Mouse (Mus musculus) liver, adult 2 months (tissue): ENCODE data around the gene Gm4756. TPM values are rescaled to one million over a fixed set of nuclear protein-coding genes. Genes with fewer than 3 reads are reported as not detected.

Experiments
- DNase-seq: peaks from one replicate; pipeline ENCODE4 v3.0.0-alpha.2; 2011; ENCODE audit warnings: low read depth, low spot score; ENCODE audit errors: extremely low read depth
- H3K27ac ChIP-seq: fragments of 200-500 bp; replicated peaks from 2 replicates; pipeline ENCODE4 v1.5.1; 2012; ENCODE audit warnings: low read depth, mild to moderate bottlenecking, control low read depth, inconsistent platforms, low read length; ENCODE audit not compliant: insufficient read depth
- H3K27me3 ChIP-seq: fragments of 200-500 bp; 2 replicates; pipeline ENCODE4 v1.6.1; 2012; ENCODE audit warnings: mild to moderate bottlenecking, moderate library complexity, low read length, inconsistent platforms; ENCODE audit not compliant: control insufficient read depth, insufficient read depth
- H3K36me3 ChIP-seq: fragments of 200-500 bp; 2 replicates; pipeline ENCODE4 v1.6.1; 2012; ENCODE audit warnings: low read length, inconsistent platforms; ENCODE audit not compliant: control insufficient read depth, insufficient read depth
- H3K4me1 ChIP-seq: fragments of 200-500 bp; 2 replicates; pipeline ENCODE4 v1.6.1; 2011; ENCODE audit warnings: low read length; ENCODE audit not compliant: control insufficient read depth, insufficient read depth
- H3K4me3 ChIP-seq: fragments of 200-500 bp; 2 replicates; pipeline ENCODE4 v1.5.1; 2011; ENCODE audit warnings: low read depth, mild to moderate bottlenecking, control low read depth, low read length, moderate library complexity; ENCODE audit not compliant: insufficient read depth
- H3K79me2 ChIP-seq: fragments of 200-500 bp; 2 replicates; pipeline ENCODE4 v1.6.1; 2012; ENCODE audit warnings: inconsistent platforms, mild to moderate bottlenecking, low read length, moderate library complexity; ENCODE audit not compliant: control insufficient read depth, insufficient read depth
- H3K9ac ChIP-seq: fragments of 200-500 bp; 2 replicates; pipeline ENCODE4 v1.6.1; 2012; ENCODE audit warnings: low read depth, mild to moderate bottlenecking, control low read depth, inconsistent platforms, low read length
- CTCF ChIP-seq: fragments of 200-500 bp; IDR thresholded peaks from 2 replicates; pipeline ENCODE4 v1.5.1; 2011; ENCODE audit warnings: low read depth, low read length, control low read depth
- POLR2A ChIP-seq: fragments of 200-500 bp; IDR thresholded peaks from 2 replicates; pipeline ENCODE4 v1.6.1; 2011; ENCODE audit warnings: low read length, control low read depth; ENCODE audit not compliant: insufficient read depth; ENCODE audit errors: extremely low read depth
- WGBS: fragments of 180-500 bp; shearing (Covaris S2); methylation state at CpG from one replicate; pipeline ENCODE4 v1.1.7; 2018; 5-methylcytosine and 5-hydroxymethylcytosine counted together
- polyA plus RNA-seq: library from polyadenylated mRNA; depleted of rRNA; stranded (reverse); fragments of >200 nt; gene quantifications from 2 replicates; pipeline ENCODE4 v1.2.3, GENCODE M21; 2012
- total RNA-seq: library from RNA; depleted of rRNA; stranded (reverse); fragments of >200 nt; gene quantifications from 2 replicates; pipeline ENCODE4 v1.2.3, GENCODE M21; 2014

Gene Gm4756
- total and polyA plus RNA-seq, 2 experiments = 103 to 117 TPM

DNA sequence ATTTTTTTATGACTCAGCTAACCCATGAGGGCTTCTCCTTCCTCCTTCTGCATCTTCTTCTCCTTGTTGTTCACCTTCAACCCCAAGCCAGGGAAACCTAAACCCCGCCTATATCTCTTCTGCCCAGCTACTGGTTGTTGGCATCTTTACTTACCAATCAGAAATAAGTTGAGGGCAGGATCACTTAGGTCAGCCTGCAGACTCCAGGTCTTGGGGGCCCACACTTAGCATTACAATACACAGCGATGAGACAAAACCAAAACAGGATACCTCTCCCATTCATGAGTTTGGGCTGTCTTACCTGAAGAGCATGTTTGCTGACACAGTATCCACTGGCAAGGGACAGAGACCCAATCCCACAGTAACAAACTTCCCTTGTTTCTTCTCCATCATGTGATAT lies 55.5 kb downstream of the Gm4756 start:
- Histone ChIP-seq H3K36me3 (no peaks in the 10 kb centered on the region), H3K27ac (no peak overlapping the region), H3K79me2 (no peaks in the 10 kb centered on the region), H3K9ac (no peak overlapping the region), H3K27me3 (no peaks in the 10 kb centered on the region), H3K4me3 (no peak overlapping the region), H3K4me1 (no peaks in the 10 kb centered on the region)
- DNase-seq = no peak
- WGBS = 80% methylated on average over 2 of the region's 2 CpGs
- TF ChIP-seq POLR2A (no peak), CTCF (no peak)

DNA sequence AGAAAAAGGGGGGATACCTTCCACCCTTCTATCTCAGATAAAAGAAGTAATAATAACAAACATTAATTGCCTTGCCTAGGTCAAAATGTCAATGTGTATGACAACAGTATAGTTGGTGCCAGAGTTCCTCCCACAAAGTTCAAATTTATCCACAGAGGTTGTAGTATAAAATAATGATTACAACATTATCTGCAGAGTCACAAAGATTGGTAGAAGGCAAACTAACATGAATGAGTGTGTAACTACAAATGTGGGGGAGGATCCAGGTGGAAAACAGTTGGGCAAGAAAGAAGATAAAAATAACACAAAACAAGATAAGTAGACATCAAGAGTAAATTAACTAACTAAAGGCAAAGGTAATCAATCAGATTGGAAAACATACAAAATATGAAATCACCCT lies 56.5 kb downstream of the Gm4756 start:
- H3K4me1 ChIP-seq = no peaks in the 10 kb centered on the region
- peak; percentile 92 for DNase-seq
- TF ChIP-seq CTCF (no peak), POLR2A (no peak)
- no peaks in the 10 kb centered on the region for H3K79me2 ChIP-seq
- no peaks in the 10 kb centered on the region for H3K36me3 ChIP-seq
- no peak overlapping the region for H3K9ac ChIP-seq
- no peaks in the 10 kb centered on the region for H3K27me3 ChIP-seq
- no peak overlapping the region for H3K27ac ChIP-seq
- no peak overlapping the region for H3K4me3 ChIP-seq

DNA sequence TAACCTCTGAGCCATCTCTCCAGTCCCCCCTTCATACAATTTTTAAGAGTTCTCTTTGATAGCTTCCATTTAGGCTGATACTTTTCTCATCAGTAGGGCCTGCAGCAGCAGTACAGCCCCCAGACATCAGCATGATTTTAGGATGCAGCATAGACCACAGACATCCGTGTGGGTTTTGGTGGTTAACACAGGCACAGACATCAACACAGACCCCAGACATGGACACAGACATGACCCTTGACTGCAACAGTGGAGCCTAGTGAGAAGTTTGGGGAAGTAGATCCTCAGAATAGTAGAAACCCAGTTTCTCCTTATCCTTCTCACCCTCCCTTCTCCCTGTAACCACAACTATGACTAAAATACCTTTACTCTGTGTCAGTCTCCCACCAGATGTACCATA lies 64.1 kb downstream of the Gm4756 start:
- no peaks in the 10 kb centered on the region for H3K79me2 ChIP-seq
- TF ChIP-seq CTCF (no peak), POLR2A (no peak)
- no peak for DNase-seq
- H3K4me1 ChIP-seq = peaks cover 6% of the 10 kb centered on the region
- no peak overlapping the region for H3K27ac ChIP-seq
- H3K4me3 ChIP-seq = no peak overlapping the region
- H3K9ac ChIP-seq = no peak overlapping the region
- H3K27me3 ChIP-seq = no peaks in the 10 kb centered on the region
- WGBS = 92% methylated on average over 1 of the region's 1 CpGs
- no peaks in the 10 kb centered on the region for H3K36me3 ChIP-seq

DNA sequence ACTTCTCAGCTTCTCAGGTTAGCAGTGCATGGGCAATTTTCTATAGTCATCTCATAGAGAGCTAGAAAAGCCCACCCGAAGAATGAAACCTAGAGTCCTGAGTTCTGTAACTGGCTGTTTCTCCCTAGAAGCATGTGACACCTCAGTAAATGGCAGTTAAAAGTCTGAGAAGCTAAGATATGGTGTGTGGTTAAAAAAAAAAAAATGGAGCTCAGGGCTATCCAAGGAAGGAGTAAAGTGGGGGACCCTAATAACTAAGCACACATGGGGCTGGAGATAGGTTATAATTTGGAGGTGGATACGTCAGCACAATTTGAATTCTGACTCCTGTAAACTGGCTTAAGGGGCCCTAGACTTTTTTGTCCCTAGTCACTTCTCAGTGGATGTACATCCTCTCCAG lies 66.4 kb downstream of the Gm4756 start:
- DNase-seq = no peak
- 95% methylated on average over 2 of the region's 2 CpGs for WGBS
- Histone ChIP-seq H3K79me2 (no peaks in the 10 kb centered on the region), H3K27me3 (no peaks in the 10 kb centered on the region), H3K36me3 (no peaks in the 10 kb centered on the region), H3K4me3 (no peak overlapping the region), H3K4me1 (peaks cover 6% of the 10 kb centered on the region), H3K9ac (no peak overlapping the region), H3K27ac (no peak overlapping the region)
- no peak for TF ChIP-seq POLR2A
- TF ChIP-seq CTCF = no peak

DNA sequence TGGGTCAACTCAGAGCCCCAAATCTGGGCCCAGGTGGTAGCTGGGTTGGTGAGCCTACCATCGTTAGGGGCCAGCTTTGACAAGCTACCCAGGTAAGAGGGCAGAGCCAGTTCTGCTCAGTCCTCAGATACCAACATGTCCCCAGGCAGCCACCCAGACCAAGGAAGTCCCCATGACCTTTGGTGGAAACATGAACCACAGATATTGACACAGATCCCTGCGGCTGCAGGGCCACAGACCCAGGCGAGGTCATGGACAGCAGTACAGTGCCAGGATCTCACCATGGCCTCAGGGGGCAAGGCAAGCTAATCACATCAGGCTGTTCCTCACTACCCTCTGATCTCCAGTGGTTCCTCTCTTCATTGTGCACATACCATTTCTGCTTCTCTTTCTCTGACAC lies 67.4 kb downstream of the Gm4756 start:
- Histone ChIP-seq H3K27ac (peak overlapping the region; percentile 73), H3K4me1 (peaks cover 6% of the 10 kb centered on the region), H3K4me3 (no peak overlapping the region), H3K27me3 (no peaks in the 10 kb centered on the region), H3K79me2 (no peaks in the 10 kb centered on the region), H3K9ac (no peak overlapping the region), H3K36me3 (no peaks in the 10 kb centered on the region)
- DNase-seq = peak; percentile 97
- TF ChIP-seq POLR2A (no peak), CTCF (no peak)
- 21% methylated on average over 3 of the region's 3 CpGs for WGBS

GRCm38 (mm10) chr12:72564281-72564795 lies 85.1 kb downstream of the Gm4756 start:
- WGBS = 36% methylated on average over 4 of the region's 4 CpGs
- DNase-seq = peak; percentile 70
- H3K36me3 ChIP-seq = no peaks in the 10 kb centered on the region; the same call in 1 of the 2 replicates

More at GRCm38 (mm10) chr12:72564281-72564795, 85.1 kb downstream of the Gm4756 start:
- Histone ChIP-seq H3K4me1 (no peaks in the 10 kb centered on the region; the same call in 1 of the 2 replicates), H3K79me2 (no peaks in the 10 kb centered on the region), H3K4me3 (no peak overlapping the region), H3K27ac (no peak overlapping the region), H3K27me3 (no peaks in the 10 kb centered on the region), H3K9ac (no peak overlapping the region)
- TF ChIP-seq CTCF = no peak
- TF ChIP-seq POLR2A = no peak
